Mouse (Mus musculus): ENCODE measurements around the gene C1ql2. TPM values are rescaled to one million over a fixed set of nuclear protein-coding genes. Genes with fewer than 3 reads are reported as not detected.

The C1ql2 gene
- under 1 TPM in 1 of 2 experiments, not detected in 1; 0.14 TPM for total RNA-seq (2021)
- long read RNA-seq, experiment 1, partial matches to known transcripts, result 0 of 1 reads
- long read RNA-seq, experiment 1, other reads (novel, unspliced or antisense), result 0 of 1 reads
- long read RNA-seq, experiment 2, result 0 reads

- DNase-seq (ENCODE audit: low spot score in 2 of 2), result no peak
Measured at GRCm38 (mm10) chr1:120340419-120341171, at the start of gene C1ql2. TSS of gene C1ql2 (plus strand) at chr1:120340582.

- no peak for DNase-seq (ENCODE audit: low spot score in 2 of 2)
Measured at GRCm38 (mm10) chr1:120291709-120292108, 48.7 kb upstream of the C1ql2 start.

GRCm38 (mm10) chr1:120293803-120294202 is 46.6 kb upstream of the C1ql2 start:
- no peak for DNase-seq (ENCODE audit: low spot score in 2 of 2)

- no peak for DNase-seq (ENCODE audit: low spot score in 2 of 2)
Measured at GRCm38 (mm10) chr1:120296936-120297335, 43.4 kb upstream of the C1ql2 start.

- no peak for DNase-seq (ENCODE audit: low spot score in 2 of 2)
Measured at GRCm38 (mm10) chr1:120305801-120306200, 34.6 kb upstream of the C1ql2 start.

- no peak for DNase-seq (ENCODE audit: low spot score in 2 of 2)
Measured at GRCm38 (mm10) chr1:120321270-120322021, 18.9 kb upstream of the C1ql2 start.

GRCm38 (mm10) chr1:120323131-120323561 is 17.2 kb upstream of the C1ql2 start:
- DNase-seq (ENCODE audit: low spot score in 2 of 2), result no peak

- DNase-seq (ENCODE audit: low spot score in 2 of 2), result peak in 1 of 2 experiments; percentile 24
Measured at GRCm38 (mm10) chr1:120327714-120328113, 12.7 kb upstream of the C1ql2 start.

GRCm38 (mm10) chr1:120328212-120328611 is 12.2 kb upstream of the C1ql2 start:
- no peak for DNase-seq (ENCODE audit: low spot score in 2 of 2)

GRCm38 (mm10) chr1:120331841-120332240 is 8.5 kb upstream of the C1ql2 start:
- DNase-seq (ENCODE audit: low spot score in 2 of 2), result peak; percentile 31 to 36

- no peak for DNase-seq (ENCODE audit: low spot score in 2 of 2)
Measured at GRCm38 (mm10) chr1:120337970-120338369, 2.4 kb upstream of the C1ql2 start.

GRCm38 (mm10) chr1:120341172-120341675 is 842 bp downstream of the C1ql2 start:
- DNase-seq (ENCODE audit: low spot score in 2 of 2), result no peak

GRCm38 (mm10) chr1:120341811-120342370 is 1.5 kb downstream of the C1ql2 start:
- no peak for DNase-seq (ENCODE audit: low spot score in 2 of 2)

GRCm38 (mm10) chr1:120342371-120342821 is 2.0 kb downstream of the C1ql2 start:
- DNase-seq (ENCODE audit: low spot score in 2 of 2), result no peak

GRCm38 (mm10) chr1:120345001-120345400 is 4.6 kb downstream of the C1ql2 start:
- DNase-seq (ENCODE audit: low spot score in 2 of 2), result no peak

- no peak for DNase-seq (ENCODE audit: low spot score in 2 of 2)
Measured at GRCm38 (mm10) chr1:120354387-120354786, 14.0 kb downstream of the C1ql2 start.

GRCm38 (mm10) chr1:120357371-120358274 is 17.2 kb downstream of the C1ql2 start:
- peak in 1 of 2 experiments; percentile 16 for DNase-seq (ENCODE audit: low spot score in 2 of 2)

GRCm38 (mm10) chr1:120363638-120364037 is 23.3 kb downstream of the C1ql2 start:
- DNase-seq (ENCODE audit: low spot score in 2 of 2), result no peak

GRCm38 (mm10) chr1:120368138-120368537 is 27.8 kb downstream of the C1ql2 start:
- DNase-seq (ENCODE audit: low spot score in 2 of 2), result no peak

- DNase-seq (ENCODE audit: low spot score in 2 of 2), result no peak
Measured at GRCm38 (mm10) chr1:120374131-120374530, 33.7 kb downstream of the C1ql2 start.
